Mouse (Mus musculus): ENCODE results near the gene Aldoart2. TPM values are rescaled to one million over a fixed set of nuclear protein-coding genes. Genes with fewer than 3 reads are reported as not detected.

The Aldoart2 gene
- not detected in 2 replicates for total RNA-seq (2014; rRNA removed)
- polyA plus RNA-seq (2015; fragmentation: Nextera tagmentation; extraction: Ambion mirVana), result 0.09 and 0.30 TPM in 2 replicates

DNA sequence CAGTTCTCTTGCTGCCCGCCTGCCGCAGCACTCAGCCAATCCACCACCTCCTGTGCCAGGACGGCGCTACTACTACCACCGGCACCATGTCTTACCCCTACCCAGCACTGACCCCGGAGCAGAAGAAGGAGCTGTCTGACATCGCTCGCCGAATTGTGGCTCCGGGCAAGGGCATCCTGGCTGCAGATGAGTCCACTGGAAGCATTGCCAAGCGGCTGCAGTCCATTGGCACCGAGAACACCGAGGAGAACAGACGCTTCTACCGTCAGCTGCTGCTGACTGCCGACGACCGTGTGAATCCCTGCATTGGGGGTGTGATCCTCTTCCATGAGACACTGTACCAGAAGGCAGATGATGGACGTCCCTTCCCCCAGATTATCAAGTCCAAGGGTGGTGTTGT, at the start of gene Aldoart2:
Gene Aldoart2 (plus strand): TSS at position 34 of the 400 bp plus-strand sequence.
- ATAC-seq, result no peak
- H3K27ac ChIP-seq (ENCODE audit: low read depth, low read length), result no peak within 1 kb of the TSS
- H3K4me2 ChIP-seq (ENCODE audit: low read depth), result no peak within 1 kb of the TSS
- TF ChIP-seq CTCF (IDR thresholded peaks at IDR 0.05; ENCODE audit: low read depth), result no peak
- DNase-seq, result no peak
- no peaks in the 10 kb centered on the region for H3K27me3 ChIP-seq (ENCODE audit: insufficient read depth, low read length)
- no peaks in the 10 kb centered on the region for H3K36me3 ChIP-seq (ENCODE audit: insufficient read depth)
- H3K9ac ChIP-seq, result no peak within 1 kb of the TSS
- no peaks in the 10 kb centered on the region for H3K4me1 ChIP-seq (ENCODE audit: insufficient read depth)
- WGBS, result 95% methylated on average over 19 of the region's 19 CpGs
- no peaks in the 10 kb centered on the region for H3K9me3 ChIP-seq (ENCODE audit: low read length)
- no peak within 1 kb of the TSS for H3K4me3 ChIP-seq (ENCODE audit: low read depth, low read length)

DNA sequence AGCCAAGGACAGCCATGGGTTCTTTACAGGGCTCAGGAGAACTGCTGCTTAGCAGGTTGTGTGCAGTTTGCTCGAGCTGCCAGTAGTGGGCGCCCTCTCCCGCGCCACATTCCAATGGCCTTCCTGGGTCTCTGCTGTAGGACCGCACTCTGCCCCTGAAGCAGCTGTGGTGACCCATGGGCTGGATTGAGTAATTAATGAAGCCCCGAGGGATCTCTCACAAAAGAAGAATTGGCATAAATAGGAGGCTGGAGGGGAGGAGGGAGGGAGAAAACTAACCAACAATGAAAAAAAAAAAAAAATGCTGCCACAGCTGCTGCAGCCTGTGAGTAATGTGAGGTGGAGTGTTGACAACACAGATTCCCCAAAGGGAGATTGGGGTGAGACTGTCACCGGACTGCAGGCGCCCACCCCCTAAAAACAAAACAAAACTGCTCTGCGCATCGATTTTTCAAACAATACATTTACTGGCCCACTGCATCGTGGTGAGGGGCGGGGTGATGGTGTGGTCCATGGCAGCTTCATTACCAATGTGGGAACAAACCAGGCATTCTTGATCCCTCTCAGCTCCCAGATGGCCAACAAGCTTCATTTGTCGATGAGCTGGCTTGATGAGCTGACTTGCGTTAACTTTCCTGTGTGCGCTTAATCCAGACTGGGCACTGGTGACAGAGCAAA, 46.8 kb upstream of the Aldoart2 start:
- H3K36me3 ChIP-seq (ENCODE audit: insufficient read depth), result no peaks in the 10 kb centered on the region
- WGBS, result 35% methylated on average over 15 of the region's 15 CpGs
- no peaks in the 10 kb centered on the region for H3K4me1 ChIP-seq (ENCODE audit: insufficient read depth)
- H3K4me3 ChIP-seq (ENCODE audit: low read depth, low read length), result no peak overlapping the region
- DNase-seq (peak; percentile 43), ATAC-seq (peak; percentile 63)
- no peak overlapping the region for H3K9ac ChIP-seq
- H3K4me2 ChIP-seq (ENCODE audit: low read depth), result no peak overlapping the region
- no peak overlapping the region for H3K27ac ChIP-seq (ENCODE audit: low read depth, low read length)
- H3K9me3 ChIP-seq (ENCODE audit: low read length), result no peaks in the 10 kb centered on the region
- TF ChIP-seq CTCF (IDR thresholded peaks at IDR 0.05; ENCODE audit: low read depth), result peak; percentile 73
- H3K27me3 ChIP-seq (ENCODE audit: insufficient read depth, low read length), result no peaks in the 10 kb centered on the region

DNA sequence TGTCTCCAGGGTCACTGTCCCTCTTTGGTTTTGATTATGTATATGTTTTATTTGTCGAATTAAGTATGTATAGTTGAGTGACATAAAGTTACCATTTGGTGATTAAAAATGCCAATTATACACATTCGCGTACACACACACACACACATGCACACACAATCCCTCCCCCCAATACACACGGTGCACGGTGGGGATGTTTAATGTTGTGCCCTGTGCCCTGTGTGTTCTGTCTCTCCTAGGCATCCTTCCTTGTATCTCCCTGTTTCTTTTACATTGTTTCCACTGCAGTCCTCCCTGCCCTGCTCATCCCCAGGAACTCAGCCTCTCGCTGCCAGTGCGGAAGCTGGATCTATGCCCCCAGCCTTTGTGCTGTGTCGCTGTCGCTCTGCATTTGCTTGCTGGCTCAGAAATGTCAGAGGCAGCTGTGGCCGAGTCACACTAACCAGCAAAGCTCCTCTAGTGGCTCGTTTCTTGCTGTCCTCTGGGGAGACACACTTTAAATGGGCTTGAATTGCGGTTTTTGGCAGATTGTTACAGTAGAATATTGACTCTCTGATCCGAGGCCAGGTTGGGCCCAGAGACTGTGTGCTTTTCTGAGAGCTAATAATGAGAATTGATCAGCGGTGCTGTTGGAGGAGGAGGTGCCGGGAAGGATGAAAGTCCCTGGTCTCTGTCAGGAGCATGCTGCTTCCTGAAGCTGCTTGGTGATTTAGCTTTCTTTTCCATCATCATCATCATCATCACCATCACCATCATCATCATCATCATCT, 37.9 kb upstream of the Aldoart2 start:
- Histone ChIP-seq H3K27ac (ENCODE audit: low read depth, low read length) (no peak overlapping the region), H3K9ac (no peak overlapping the region; the same call in 1 of the 2 replicates)

DNA sequence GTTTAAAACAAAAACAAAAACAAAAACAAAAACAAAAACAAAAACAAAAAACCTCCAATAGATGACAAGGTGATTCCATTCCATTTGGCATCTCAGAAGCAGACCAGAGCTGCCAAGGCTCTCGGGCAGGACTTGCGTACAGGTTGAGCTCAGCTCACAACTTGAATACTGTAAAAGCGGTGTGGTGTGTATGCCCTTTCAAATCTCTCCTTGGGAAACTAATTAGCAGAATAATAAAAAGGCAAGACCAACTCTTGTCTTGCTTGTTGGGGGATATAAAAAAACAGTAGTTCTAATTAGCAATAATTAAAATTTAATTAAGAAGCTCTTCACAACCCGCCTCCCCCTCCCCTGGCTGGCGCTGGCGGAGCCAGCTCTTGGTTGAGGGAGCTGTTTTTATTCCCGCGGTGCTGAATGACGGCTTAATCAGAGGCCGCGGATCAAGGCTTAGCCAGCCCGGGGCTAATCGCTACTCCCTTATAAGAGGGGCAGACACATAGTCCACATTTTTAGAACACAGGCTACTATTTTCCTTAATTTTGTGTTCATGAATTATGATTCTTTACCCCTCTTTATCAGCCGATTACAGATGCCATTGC, 28.4 kb upstream of the Aldoart2 start:
- no peaks in the 10 kb centered on the region for H3K9me3 ChIP-seq (ENCODE audit: low read length)
- peak; percentile 44 for DNase-seq
- peak; percentile 56; the same call in 1 of the 2 replicates for ATAC-seq
- no peak overlapping the region for H3K27ac ChIP-seq (ENCODE audit: low read depth, low read length)
- no peak overlapping the region for H3K4me3 ChIP-seq (ENCODE audit: low read depth, low read length)
- no peak overlapping the region for H3K9ac ChIP-seq
- TF ChIP-seq CTCF (IDR thresholded peaks at IDR 0.05; ENCODE audit: low read depth), result no peak
- no peaks in the 10 kb centered on the region for H3K4me1 ChIP-seq (ENCODE audit: insufficient read depth)
- 4% methylated on average over 14 of the region's 14 CpGs for WGBS
- no peaks in the 10 kb centered on the region for H3K36me3 ChIP-seq (ENCODE audit: insufficient read depth)
- H3K27me3 ChIP-seq (ENCODE audit: insufficient read depth, low read length), result peaks cover 27% of the 10 kb centered on the region
- H3K4me2 ChIP-seq (ENCODE audit: low read depth), result peak overlapping the region; percentile 27

More for the DNA sequence above, 37.9 kb upstream of the Aldoart2 start:
- ATAC-seq, result no peak; the same call in 1 of the 2 replicates
- Histone ChIP-seq H3K4me3 (ENCODE audit: low read depth, low read length) (no peak overlapping the region), H3K4me2 (ENCODE audit: low read depth) (no peak overlapping the region), H3K27me3 (ENCODE audit: insufficient read depth, low read length) (no peaks in the 10 kb centered on the region), H3K4me1 (ENCODE audit: insufficient read depth) (no peaks in the 10 kb centered on the region), H3K36me3 (ENCODE audit: insufficient read depth) (no peaks in the 10 kb centered on the region), H3K9me3 (ENCODE audit: low read length) (no peaks in the 10 kb centered on the region)
- DNase-seq, result peak; percentile 33
- TF ChIP-seq CTCF (IDR thresholded peaks at IDR 0.05; ENCODE audit: low read depth), result no peak
- WGBS, result 50% methylated on average over 15 of the region's 15 CpGs

DNA sequence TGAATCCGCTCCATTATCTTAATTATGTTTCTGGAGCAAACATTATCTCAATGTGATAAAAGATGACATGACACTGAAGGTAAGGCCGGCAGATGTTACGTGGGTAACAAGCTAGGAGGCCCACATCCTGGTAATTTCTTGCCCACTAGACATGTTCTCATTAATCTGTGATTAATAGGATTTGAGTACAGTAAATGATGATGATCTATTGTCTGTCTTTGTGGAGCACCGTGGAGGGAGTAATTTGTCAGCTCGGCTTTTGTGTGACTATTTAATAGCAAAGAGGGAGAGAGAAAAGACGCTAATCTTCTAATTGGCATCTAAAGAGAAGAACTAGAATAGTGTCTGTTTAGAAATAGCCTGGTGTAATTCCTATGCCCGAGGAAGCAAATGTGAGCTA, 27.3 kb upstream of the Aldoart2 start:
- 15% methylated on average over 7 of the region's 7 CpGs for WGBS
- H3K9me3 ChIP-seq (ENCODE audit: low read length), result no peaks in the 10 kb centered on the region
- H3K27ac ChIP-seq (ENCODE audit: low read depth, low read length), result no peak overlapping the region
- no peak overlapping the region for H3K4me3 ChIP-seq (ENCODE audit: low read depth, low read length)
- ATAC-seq (peak; percentile 19; the same call in 1 of the 2 replicates), DNase-seq (no peak)
- no peaks in the 10 kb centered on the region for H3K4me1 ChIP-seq (ENCODE audit: insufficient read depth)
- H3K4me2 ChIP-seq (ENCODE audit: low read depth), result no peak overlapping the region
- no peaks in the 10 kb centered on the region for H3K36me3 ChIP-seq (ENCODE audit: insufficient read depth)
- no peak overlapping the region for H3K9ac ChIP-seq
- H3K27me3 ChIP-seq (ENCODE audit: insufficient read depth, low read length), result peaks cover 27% of the 10 kb centered on the region
- TF ChIP-seq CTCF (IDR thresholded peaks at IDR 0.05; ENCODE audit: low read depth), result no peak

DNA sequence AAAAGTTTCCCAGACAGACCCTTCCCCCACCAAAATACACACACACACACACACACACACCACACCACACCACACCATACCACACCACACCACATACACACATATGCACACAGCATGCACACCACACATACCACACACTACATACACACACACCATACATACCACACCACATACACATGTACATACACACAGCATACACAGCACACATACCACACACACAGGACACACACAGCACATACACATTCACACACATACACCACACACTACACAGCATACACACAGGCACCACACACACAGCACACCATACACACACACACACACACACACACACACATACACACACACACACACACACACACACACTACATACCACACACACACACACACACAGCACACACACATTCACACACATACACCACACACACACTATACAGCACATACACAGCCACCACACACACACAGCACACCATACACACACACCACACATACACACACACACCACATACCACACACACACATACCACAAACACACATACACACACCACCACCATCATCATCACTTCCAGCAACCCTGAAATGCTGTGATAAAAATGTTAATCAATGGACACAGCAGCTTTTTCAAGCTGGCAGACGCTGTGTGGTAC, 26.6 kb upstream of the Aldoart2 start:
- Histone ChIP-seq H3K27me3 (ENCODE audit: insufficient read depth, low read length) (peaks cover 27% of the 10 kb centered on the region), H3K36me3 (ENCODE audit: insufficient read depth) (no peaks in the 10 kb centered on the region), H3K9ac (no peak overlapping the region), H3K4me1 (ENCODE audit: insufficient read depth) (no peaks in the 10 kb centered on the region), H3K9me3 (ENCODE audit: low read length) (no peaks in the 10 kb centered on the region), H3K27ac (ENCODE audit: low read depth, low read length) (no peak overlapping the region), H3K4me3 (ENCODE audit: low read depth, low read length) (no peak overlapping the region), H3K4me2 (ENCODE audit: low read depth) (no peak overlapping the region)
- DNase-seq (no peak), ATAC-seq (peak; percentile 54)
- 70% methylated on average over 1 of the region's 1 CpGs for WGBS
- no peak for TF ChIP-seq CTCF (IDR thresholded peaks at IDR 0.05; ENCODE audit: low read depth)
